Mouse (Mus musculus) forebrain, embryonic 16.5 days (tissue): ENCODE measurements around the gene Tubgcp5. TPM values are rescaled to one million over a fixed set of nuclear protein-coding genes. Genes with fewer than 3 reads are reported as not detected.
A peak's percentile ranks its signal among the peaks of the same experiment; 100 is the strongest.

ENCODE experiments used
- ATAC-seq: fragments of 200-750 bp; cut with Nextera tagmentation; 2 replicates; pipeline ENCODE4 v1.8.0; 2017; ENCODE audit warnings: mild to moderate bottlenecking, moderate library complexity
- H3K27ac ChIP-seq: fragments of 300-500 bp; sonication (generic); 2 replicates; pipeline ENCODE4 v1.5.1; 2014; ENCODE audit warnings: low read length, control low read depth
- H3K27me3 ChIP-seq: fragments of 300-500 bp; sonication (generic); replicated peaks from 2 replicates; pipeline ENCODE4 v1.6.1; 2014; ENCODE audit warnings: low read length; ENCODE audit not compliant: control insufficient read depth, insufficient read depth
- H3K36me3 ChIP-seq: fragments of 300-500 bp; sonication (generic); 2 replicates; pipeline ENCODE4 v1.6.1; 2014; ENCODE audit not compliant: control insufficient read depth, insufficient read depth
- H3K4me1 ChIP-seq: fragments of 300-500 bp; sonication (generic); replicated peaks from 2 replicates; pipeline ENCODE4 v1.6.1; 2014; ENCODE audit warnings: low read length; ENCODE audit not compliant: control insufficient read depth, insufficient read depth
- H3K4me2 ChIP-seq: fragments of 300-500 bp; sonication (generic); 2 replicates; pipeline ENCODE4 v1.6.1; 2014; ENCODE audit warnings: mild to moderate bottlenecking, low read length, control low read depth
- H3K4me3 ChIP-seq: fragments of 300-500 bp; sonication (generic); replicated peaks from 2 replicates; pipeline ENCODE4 v1.5.1; 2014; ENCODE audit warnings: mild to moderate bottlenecking, low read length, control low read depth
- H3K9ac ChIP-seq: fragments of 300-500 bp; sonication (generic); replicated peaks from 2 replicates; pipeline ENCODE4 v1.6.1; 2014; ENCODE audit warnings: low read depth, low read length, control low read depth
- H3K9me3 ChIP-seq: fragments of 300-500 bp; sonication (generic); 2 replicates; pipeline ENCODE4 v1.6.1; 2016; ENCODE audit warnings: low read length; ENCODE audit not compliant: control insufficient read depth
- WGBS: fragments of 180-500 bp; shearing (Covaris S2); extraction: QIAGEN DNeasy Blood & Tissue Kit; methylation state at CpG from one replicate; pipeline ENCODE4 v1.1.7; 2014; 5-methylcytosine and 5-hydroxymethylcytosine counted together
- polyA plus RNA-seq: library from polyadenylated mRNA; unstranded; fragments of >200 nt; fragmentation: Nextera tagmentation; extraction: Ambion mirVana; gene quantifications from 2 replicates; pipeline ENCODE4 v1.2.1, GENCODE M21; 2015

Tubgcp5 gene
- polyA plus RNA-seq, 1 experiment from 2014 or later = 39.2 TPM

DNA sequence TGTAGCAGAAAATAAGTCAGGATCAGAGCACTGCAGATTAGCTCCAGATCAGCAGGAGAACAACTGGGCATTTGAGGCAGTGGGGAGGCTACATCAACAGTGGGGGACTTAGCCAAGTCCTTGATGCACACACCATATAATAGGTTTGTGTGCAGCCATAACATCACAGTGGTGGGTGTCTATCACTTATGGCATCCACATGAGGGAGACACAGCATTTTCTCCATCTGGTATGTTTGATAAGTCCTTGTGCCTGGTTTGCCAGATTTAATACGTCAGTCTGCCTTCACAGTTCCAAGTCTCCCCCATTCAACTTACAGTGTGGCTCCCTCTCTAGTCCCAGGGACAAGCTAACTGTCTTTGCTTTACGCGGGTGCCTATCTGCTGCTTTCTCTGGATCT is 1.7 kb upstream of the Tubgcp5 start:
- no peak overlapping the region for H3K27ac ChIP-seq
- ATAC-seq = no peak

GRCm38 (mm10) chr7:55793236-55793951 is 560 bp upstream of the Tubgcp5 start:
- peak; percentile 30 for ATAC-seq
- H3K27me3 ChIP-seq = no peaks in the 10 kb centered on the region
- peak overlapping the region; percentile 80 for H3K4me3 ChIP-seq
- 32% methylated on average over 13 of the region's 13 CpGs for WGBS
- H3K36me3 ChIP-seq = peaks cover 18% of the 10 kb centered on the region
- H3K4me1 ChIP-seq = peaks cover 15% of the 10 kb centered on the region
- peak overlapping the region; percentile 63 for H3K27ac ChIP-seq
- peak overlapping the region; percentile 85 for H3K9ac ChIP-seq
- H3K9me3 ChIP-seq = no peaks in the 10 kb centered on the region
- H3K4me2 ChIP-seq = peak overlapping the region; percentile 83

More for the DNA sequence above, 1.7 kb upstream of the Tubgcp5 start:
- H3K9me3 ChIP-seq = no peaks in the 10 kb centered on the region
- H3K9ac ChIP-seq = no peak overlapping the region
- H3K4me3 ChIP-seq = no peak overlapping the region
- 50% methylated on average over 3 of the region's 3 CpGs for WGBS
- H3K4me2 ChIP-seq = no peak overlapping the region
- peaks cover 15% of the 10 kb centered on the region for H3K4me1 ChIP-seq
- peaks cover 12% of the 10 kb centered on the region for H3K36me3 ChIP-seq
- no peaks in the 10 kb centered on the region for H3K27me3 ChIP-seq

DNA sequence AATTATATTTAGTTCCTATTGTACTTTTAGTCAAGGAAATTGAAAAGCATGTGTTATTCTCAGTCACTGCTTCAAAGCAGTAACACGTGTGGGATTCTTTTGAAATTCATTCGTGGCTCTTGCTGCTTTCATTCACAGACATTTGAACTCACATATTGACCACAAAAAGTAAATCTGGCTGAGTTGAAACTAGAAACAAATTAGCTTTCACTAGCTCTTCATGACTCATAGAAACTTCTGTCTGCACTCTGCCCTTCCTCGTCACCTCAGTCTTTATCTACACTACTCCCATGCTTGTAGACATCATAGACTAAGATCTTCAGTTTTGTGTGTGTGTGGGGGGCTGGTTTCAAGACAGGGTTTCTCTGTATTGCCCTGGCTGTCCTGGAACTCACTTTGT is 6.0 kb downstream of the Tubgcp5 start:
- H3K9ac ChIP-seq = no peak overlapping the region
- no peak overlapping the region for H3K27ac ChIP-seq
- peaks cover 47% of the 10 kb centered on the region for H3K36me3 ChIP-seq
- no peaks in the 10 kb centered on the region for H3K9me3 ChIP-seq
- no peak overlapping the region for H3K4me3 ChIP-seq
- no peak overlapping the region for H3K4me2 ChIP-seq
- WGBS = 89% methylated on average over 3 of the region's 3 CpGs
- no peak for ATAC-seq
- peaks cover 3% of the 10 kb centered on the region for H3K4me1 ChIP-seq
- no peaks in the 10 kb centered on the region for H3K27me3 ChIP-seq

GRCm38 (mm10) chr7:55809967-55810366 is 16.0 kb downstream of the Tubgcp5 start:
- Histone ChIP-seq H3K36me3 (peaks cover 33% of the 10 kb centered on the region), H3K27me3 (no peaks in the 10 kb centered on the region), H3K27ac (no peak overlapping the region), H3K9ac (no peak overlapping the region), H3K4me2 (no peak overlapping the region), H3K9me3 (no peaks in the 10 kb centered on the region), H3K4me1 (no peaks in the 10 kb centered on the region), H3K4me3 (no peak overlapping the region)
- WGBS = 99% methylated on average over 2 of the region's 2 CpGs
- ATAC-seq = no peak

- H3K4me1 ChIP-seq = no peaks in the 10 kb centered on the region
- no peaks in the 10 kb centered on the region for H3K9me3 ChIP-seq
- H3K36me3 ChIP-seq = peaks cover 30% of the 10 kb centered on the region
- no peak overlapping the region for H3K9ac ChIP-seq
- H3K4me3 ChIP-seq = no peak overlapping the region
- no peak overlapping the region for H3K4me2 ChIP-seq
- no peaks in the 10 kb centered on the region for H3K27me3 ChIP-seq
- ATAC-seq = no peak
- no peak overlapping the region for H3K27ac ChIP-seq
- WGBS = 88% methylated on average over 5 of the region's 5 CpGs
Observed at GRCm38 (mm10) chr7:55824468-55824867, 30.5 kb downstream of the Tubgcp5 start.

- Histone ChIP-seq H3K9ac (no peak overlapping the region), H3K4me3 (no peak overlapping the region), H3K9me3 (no peaks in the 10 kb centered on the region), H3K27ac (no peak overlapping the region), H3K4me2 (no peak overlapping the region), H3K4me1 (no peaks in the 10 kb centered on the region), H3K27me3 (no peaks in the 10 kb centered on the region), H3K36me3 (peaks cover 24% of the 10 kb centered on the region)
- ATAC-seq = no peak
- WGBS = 86% methylated on average over 9 of the region's 9 CpGs
Observed at GRCm38 (mm10) chr7:55827551-55827950, 33.6 kb downstream of the Tubgcp5 start.

GRCm38 (mm10) chr7:55836877-55837276 is 42.9 kb downstream of the Tubgcp5 start:
- H3K9me3 ChIP-seq = no peaks in the 10 kb centered on the region
- H3K4me1 ChIP-seq = peaks cover 7% of the 10 kb centered on the region
- 0 out of 2 replicates have a peak, but pooled peaks cover 1% of the 10 kb centered on the region for H3K36me3 ChIP-seq
- H3K9ac ChIP-seq = no peak overlapping the region
- H3K4me3 ChIP-seq = no peak overlapping the region
- H3K27ac ChIP-seq = no peak overlapping the region
- ATAC-seq = no peak
- no peaks in the 10 kb centered on the region for H3K27me3 ChIP-seq
- 85% methylated on average over 4 of the region's 4 CpGs for WGBS
- no peak overlapping the region for H3K4me2 ChIP-seq

GRCm38 (mm10) chr7:55841445-55841844 is 47.5 kb downstream of the Tubgcp5 start, which contains the start of gene Cyfip1:
TSS of gene Cyfip1 (plus strand) at chr7:55841745.
- peak within 1 kb of the TSS; percentile 87 for H3K4me2 ChIP-seq
- peak within 1 kb of the TSS; percentile 97 for H3K4me3 ChIP-seq
- H3K9ac ChIP-seq = peak within 1 kb of the TSS; percentile 99
- peaks cover 15% of the 10 kb centered on the region for H3K4me1 ChIP-seq
- peak within 1 kb of the TSS; percentile 96 for H3K27ac ChIP-seq
- H3K27me3 ChIP-seq = no peaks in the 10 kb centered on the region
- H3K9me3 ChIP-seq = no peaks in the 10 kb centered on the region
- WGBS = 50% methylated on average over 7 of the region's 7 CpGs
- H3K36me3 ChIP-seq = no peaks in the 10 kb centered on the region
- ATAC-seq = peak; percentile 7

GRCm38 (mm10) chr7:55841977-55842503 is 48.1 kb downstream of the Tubgcp5 start:
- Histone ChIP-seq H3K4me2 (peak overlapping the region; percentile 87), H3K36me3 (no peaks in the 10 kb centered on the region), H3K27ac (peak overlapping the region; percentile 96), H3K27me3 (no peaks in the 10 kb centered on the region), H3K4me3 (peak overlapping the region; percentile 97), H3K4me1 (peaks cover 15% of the 10 kb centered on the region), H3K9ac (peak overlapping the region; percentile 99), H3K9me3 (no peaks in the 10 kb centered on the region)
- WGBS = 0% methylated on average over 41 of the region's 47 CpGs
- ATAC-seq = peak; percentile 93
